Mouse (Mus musculus) lung, embryonic 14.5 days (tissue): ENCODE measurements at regions not wholly inside any gene's neighbourhood (a gene's known extent, or its start where the extent isn't known, plus 50 kb on each side); places are given as distances from the start of the nearest gene placed in this dataset.
A peak's percentile ranks its signal among the peaks of the same experiment; 100 is the strongest.

Experiments
- ATAC-seq: fragments of 200-750 bp; cut with Nextera tagmentation; 2 replicates; pipeline ENCODE4 v1.8.0; 2017; ENCODE audit warnings: mild to moderate bottlenecking, moderate TSS enrichment, moderate library complexity; ENCODE audit not compliant: insufficient read depth
- DNase-seq: peaks from one replicate; pipeline ENCODE4 v3.0.0-alpha.2; 2015
- H3K27ac ChIP-seq: fragments of 300-500 bp; sonication (generic); 2 replicates; pipeline ENCODE4 v1.5.1; 2014; ENCODE audit warnings: low read depth, mild to moderate bottlenecking, moderate library complexity
- H3K27me3 ChIP-seq: fragments of 300-500 bp; sonication (generic); 2 replicates; pipeline ENCODE4 v1.6.1; 2014; ENCODE audit warnings: low read length, control low read depth; ENCODE audit not compliant: insufficient read depth
- H3K36me3 ChIP-seq: fragments of 300-500 bp; sonication (generic); 2 replicates; pipeline ENCODE4 v1.6.1; 2014; ENCODE audit warnings: control low read depth; ENCODE audit not compliant: insufficient read depth
- H3K4me1 ChIP-seq: fragments of 300-500 bp; sonication (generic); 2 replicates; pipeline ENCODE4 v1.6.1; 2014; ENCODE audit warnings: antibody characterized with exemption, control low read depth; ENCODE audit not compliant: insufficient read depth
- H3K4me2 ChIP-seq: fragments of 300-500 bp; sonication (generic); 2 replicates; pipeline ENCODE4 v1.6.1; 2014; ENCODE audit warnings: mild to moderate bottlenecking
- H3K4me3 ChIP-seq: fragments of 300-500 bp; sonication (generic); 2 replicates; pipeline ENCODE4 v1.5.1; 2014; ENCODE audit warnings: low read depth, low read length
- H3K9ac ChIP-seq: fragments of 300-500 bp; sonication (generic); 2 replicates; pipeline ENCODE4 v1.6.1; 2014
- H3K9me3 ChIP-seq: fragments of 300-500 bp; sonication (generic); 2 replicates; pipeline ENCODE4 v1.6.1; 2016; ENCODE audit warnings: low read depth, low read length, control low read depth
- CTCF ChIP-seq: IDR thresholded peaks from 2 replicates; pipeline ENCODE4 v1.5.1; 2016; ENCODE audit warnings: antibody characterized with exemption, low read depth
- WGBS: fragments of 180-500 bp; shearing (Covaris S2); extraction: QIAGEN DNeasy Blood & Tissue Kit; methylation state at CpG from one replicate; pipeline ENCODE4 v1.1.7; 2014; 5-methylcytosine and 5-hydroxymethylcytosine counted together

- Histone ChIP-seq H3K4me3 (no peak overlapping the region), H3K4me1 (no peaks in the 10 kb centered on the region), H3K27me3 (no peaks in the 10 kb centered on the region), H3K36me3 (no peaks in the 10 kb centered on the region), H3K4me2 (no peak overlapping the region), H3K27ac (no peak overlapping the region), H3K9ac (no peak overlapping the region), H3K9me3 (no peaks in the 10 kb centered on the region)
- TF ChIP-seq CTCF = no peak
- no peak for ATAC-seq
- no peak for DNase-seq
- WGBS = 76% methylated on average over 10 of the region's 10 CpGs
Observed at GRCm38 (mm10) chr16:78067532-78068118, 233.7 kb upstream of the Cxadr start.

- no peak overlapping the region for H3K4me2 ChIP-seq
- H3K27me3 ChIP-seq = no peaks in the 10 kb centered on the region
- 84% methylated on average over 6 of the region's 6 CpGs for WGBS
- ATAC-seq (no peak), DNase-seq (no peak)
- no peak overlapping the region for H3K4me3 ChIP-seq
- no peak overlapping the region for H3K27ac ChIP-seq
- no peaks in the 10 kb centered on the region for H3K4me1 ChIP-seq
- no peak for TF ChIP-seq CTCF
- H3K9me3 ChIP-seq = no peaks in the 10 kb centered on the region
- no peak overlapping the region for H3K9ac ChIP-seq
- no peaks in the 10 kb centered on the region for H3K36me3 ChIP-seq
Observed at GRCm38 (mm10) chr16:78060516-78060915, 240.8 kb upstream of the Cxadr start.

- Histone ChIP-seq H3K9me3 (no peaks in the 10 kb centered on the region), H3K4me3 (no peak overlapping the region), H3K27me3 (no peaks in the 10 kb centered on the region), H3K36me3 (no peaks in the 10 kb centered on the region), H3K4me2 (no peak overlapping the region), H3K27ac (no peak overlapping the region), H3K9ac (no peak overlapping the region), H3K4me1 (no peaks in the 10 kb centered on the region)
- TF ChIP-seq CTCF = no peak
- 62% methylated on average over 3 of the region's 3 CpGs for WGBS
- ATAC-seq (no peak), DNase-seq (no peak)
Observed at GRCm38 (mm10) chr16:78057549-78057948, 243.7 kb upstream of the Cxadr start.

DNA sequence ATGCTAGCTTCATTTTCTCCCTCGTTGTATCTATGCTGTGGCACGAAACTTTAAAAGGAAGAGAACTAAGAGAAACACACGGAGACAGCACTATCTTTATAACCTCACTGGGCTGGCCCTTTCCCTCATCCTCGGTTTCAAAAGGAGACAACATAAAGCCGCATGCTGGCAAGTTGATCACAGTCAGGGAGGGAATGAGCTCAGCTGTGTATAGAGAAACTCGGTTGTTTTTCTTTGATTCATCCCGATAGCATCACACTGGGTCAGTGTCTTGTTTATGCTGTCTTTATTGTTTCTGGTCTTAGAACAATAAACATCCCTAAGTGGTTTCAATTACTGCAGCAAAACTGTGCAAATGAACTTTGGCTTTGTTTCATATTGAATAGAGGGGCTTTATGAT is 249.2 kb upstream of the Cxadr start:
- ATAC-seq = peak; percentile 62; the same call in 1 of the 2 replicates
- H3K4me3 ChIP-seq = no peak overlapping the region
- no peaks in the 10 kb centered on the region for H3K9me3 ChIP-seq
- no peak overlapping the region for H3K27ac ChIP-seq
- no peaks in the 10 kb centered on the region for H3K4me1 ChIP-seq
- H3K36me3 ChIP-seq = no peaks in the 10 kb centered on the region
- no peak for TF ChIP-seq CTCF
- DNase-seq = peak; percentile 61
- H3K9ac ChIP-seq = no peak overlapping the region
- H3K27me3 ChIP-seq = no peaks in the 10 kb centered on the region
- no peak overlapping the region for H3K4me2 ChIP-seq
- WGBS = 30% methylated on average over 7 of the region's 7 CpGs

DNA sequence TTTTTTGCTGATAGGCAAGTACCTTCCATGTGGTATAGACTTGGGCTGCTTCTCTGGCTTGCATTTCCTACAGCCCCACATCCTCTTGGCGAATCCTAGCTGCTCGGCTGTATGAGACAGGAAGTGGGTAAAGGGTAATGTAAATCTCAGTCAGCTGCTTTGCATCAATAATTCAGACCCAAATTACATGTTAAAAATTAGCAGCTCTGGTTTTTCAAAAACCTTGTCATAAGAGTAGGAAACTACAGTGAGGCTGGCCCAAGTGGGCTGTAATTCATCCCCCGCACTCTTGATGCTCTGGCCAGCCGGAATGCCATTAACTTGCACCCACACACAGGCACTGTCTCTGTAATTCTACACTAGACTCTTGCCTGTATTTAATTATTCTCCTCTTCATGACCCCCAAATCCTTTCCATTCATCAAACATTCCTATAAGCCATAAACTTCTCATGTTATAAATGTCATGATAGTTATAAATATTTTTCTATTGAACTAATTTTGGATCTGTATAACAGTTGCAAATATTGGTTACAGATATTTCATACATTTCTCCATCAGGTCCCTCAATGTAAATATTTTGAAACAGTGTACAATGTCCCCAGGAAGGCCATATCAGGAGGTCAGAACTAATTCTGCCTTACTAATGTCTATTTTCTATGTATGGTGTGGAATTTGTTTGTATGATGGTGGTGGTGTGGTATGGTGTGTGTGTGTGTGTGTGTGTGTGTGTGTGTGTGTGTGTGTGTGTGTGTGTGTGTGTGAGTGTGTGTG is 261.0 kb upstream of the Cxadr start:
- no peaks in the 10 kb centered on the region for H3K27me3 ChIP-seq
- H3K4me3 ChIP-seq = no peak overlapping the region
- no peak for TF ChIP-seq CTCF
- no peaks in the 10 kb centered on the region for H3K4me1 ChIP-seq
- H3K9ac ChIP-seq = no peak overlapping the region
- peak overlapping the region; percentile 14; the same call in 1 of the 2 replicates for H3K27ac ChIP-seq
- ATAC-seq (peak; percentile 93), DNase-seq (peak; percentile 65)
- H3K4me2 ChIP-seq = no peak overlapping the region
- 44% methylated on average over 4 of the region's 4 CpGs for WGBS
- no peaks in the 10 kb centered on the region for H3K9me3 ChIP-seq
- no peaks in the 10 kb centered on the region for H3K36me3 ChIP-seq

DNA sequence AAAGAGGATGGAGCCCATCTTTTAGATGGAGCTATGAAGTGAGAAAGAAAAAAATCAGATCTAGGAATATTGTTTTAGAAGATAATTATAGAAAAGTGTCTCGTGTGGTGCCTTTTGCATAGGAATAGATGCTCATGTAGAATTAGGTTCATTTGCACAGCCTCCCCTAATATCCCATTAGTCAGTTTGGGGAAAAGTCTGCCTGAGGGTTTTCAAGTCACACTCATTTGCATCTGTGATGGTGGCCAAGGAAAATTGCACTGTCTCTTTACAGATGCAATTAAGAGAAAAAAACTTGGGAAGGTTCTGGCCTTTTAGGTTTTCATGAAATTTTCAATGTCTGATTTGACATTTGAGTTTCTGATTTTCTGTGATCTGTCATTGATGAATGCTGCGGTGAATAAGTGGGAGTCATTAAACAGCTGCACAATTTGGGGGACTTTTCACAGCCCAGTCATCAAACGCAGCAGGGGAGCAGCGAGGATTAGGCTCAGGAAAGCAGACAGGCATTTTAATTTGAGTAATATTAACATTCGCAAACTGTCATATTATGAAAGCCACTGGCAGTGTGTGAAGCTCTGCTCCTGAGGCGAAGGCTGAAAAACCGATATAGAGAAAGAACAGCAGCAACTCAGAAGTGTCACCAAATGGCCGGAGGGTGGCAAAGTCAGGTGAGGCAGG is 281.5 kb upstream of the Cxadr start:
- Histone ChIP-seq H3K9me3 (no peaks in the 10 kb centered on the region), H3K9ac (no peak overlapping the region), H3K4me1 (no peaks in the 10 kb centered on the region), H3K4me2 (no peak overlapping the region), H3K4me3 (no peak overlapping the region), H3K27ac (no peak overlapping the region), H3K27me3 (no peaks in the 10 kb centered on the region), H3K36me3 (no peaks in the 10 kb centered on the region)
- WGBS = 52% methylated on average over 8 of the region's 8 CpGs
- DNase-seq = no peak
- no peak for TF ChIP-seq CTCF
- ATAC-seq = no peak

- H3K4me1 ChIP-seq = no peaks in the 10 kb centered on the region
- TF ChIP-seq CTCF = no peak
- 67% methylated on average over 2 of the region's 2 CpGs for WGBS
Observed at GRCm38 (mm10) chr16:78015401-78015800, 285.9 kb upstream of the Cxadr start.

More at GRCm38 (mm10) chr16:78015401-78015800, 285.9 kb upstream of the Cxadr start:
- Histone ChIP-seq H3K4me2 (no peak overlapping the region), H3K4me3 (no peak overlapping the region), H3K36me3 (no peaks in the 10 kb centered on the region), H3K9ac (no peak overlapping the region), H3K27me3 (no peaks in the 10 kb centered on the region), H3K27ac (no peak overlapping the region), H3K9me3 (no peaks in the 10 kb centered on the region)
- ATAC-seq (no peak), DNase-seq (no peak)
